Mouse (Mus musculus): ENCODE results near the gene Eef1g. TPM values are rescaled to one million over a fixed set of nuclear protein-coding genes. Genes with fewer than 3 reads are reported as not detected.
A peak's percentile ranks its signal among the peaks of the same experiment; 100 is the strongest.
"Not testable (repeated sequence)": the region's sequence is repeated elsewhere in the genome, so short reads cannot be mapped to it uniquely, and the experiment has no call there.

The Eef1g gene
- polyA plus RNA-seq, 1 experiment from 2014 or later, result 618 TPM

DNA sequence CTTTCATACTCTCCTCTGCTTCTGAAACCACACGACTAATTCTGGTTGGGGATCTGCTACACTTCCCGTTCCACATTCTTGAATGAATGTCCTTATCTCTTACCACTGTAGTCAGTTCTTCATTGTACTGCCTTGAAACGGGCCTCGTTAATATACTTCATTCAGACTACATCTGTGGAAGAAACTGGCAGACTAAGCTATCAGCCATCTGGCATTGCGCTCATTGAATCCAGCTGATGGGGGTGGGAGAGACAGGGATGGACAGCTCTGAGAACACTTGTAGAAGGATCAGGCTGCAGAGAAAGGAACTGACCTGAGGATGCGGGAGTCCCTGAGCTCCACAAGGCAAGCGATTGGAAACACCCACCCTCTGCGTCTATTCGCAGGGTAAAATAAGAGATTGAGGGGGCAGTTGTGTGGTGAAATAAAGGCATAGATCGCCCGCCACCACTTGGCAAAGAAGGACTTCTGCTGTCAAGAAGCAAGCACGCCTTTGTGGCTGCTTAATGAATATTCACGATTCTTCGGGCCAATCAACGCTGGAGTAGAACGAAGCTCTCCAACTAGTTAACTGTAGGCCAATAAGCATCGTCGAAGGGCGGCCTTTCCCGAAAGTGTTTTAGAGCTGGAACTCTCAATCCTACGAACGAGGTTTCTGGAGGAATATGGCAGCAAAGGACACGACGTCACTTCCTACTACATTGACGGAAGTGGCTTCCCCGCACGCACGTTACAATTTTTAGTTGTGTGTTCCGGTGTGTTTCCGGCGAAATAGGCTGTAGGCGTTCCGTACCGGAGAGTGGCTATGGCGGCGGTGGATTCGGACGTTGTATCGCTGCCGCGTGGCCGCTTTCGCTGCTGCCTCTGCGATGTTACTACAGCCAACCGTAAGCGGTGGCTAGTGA lies 13.5 kb upstream of the Eef1g start, which contains the start of gene Tut1:
Tut1 (plus strand) TSS at position 713 of the 905 bp plus-strand sequence.
- Histone ChIP-seq H3K27ac (ENCODE audit: low read depth, low read length) (peak within 1 kb of the TSS; percentile 70), H3K9me3 (ENCODE audit: control insufficient read depth, low read length) (no peaks in the 10 kb centered on the region), H3K9ac (ENCODE audit: low read depth, low read length) (peak within 1 kb of the TSS; percentile 75), H3K27me3 (replicated peaks; ENCODE audit: control insufficient read depth, insufficient read depth, low read length) (no peaks in the 10 kb centered on the region), H3K4me1 (replicated peaks; ENCODE audit: control insufficient read depth, insufficient read depth, low read length) (peaks cover 17% of the 10 kb centered on the region), H3K4me3 (ENCODE audit: low read depth, low read length) (peak within 1 kb of the TSS; percentile 89), H3K36me3 (ENCODE audit: control insufficient read depth, insufficient read depth, low read length) (peaks cover 45% of the 10 kb centered on the region), H3K4me2 (peak within 1 kb of the TSS; percentile 93)
- ATAC-seq (replicated peaks; ENCODE audit: low FRiP score) (peak; percentile 94), DNase-seq (ENCODE audit: low spot score) (peak; percentile 87)
- WGBS, result 3% methylated on average over 46 of the region's 46 CpGs

DNA sequence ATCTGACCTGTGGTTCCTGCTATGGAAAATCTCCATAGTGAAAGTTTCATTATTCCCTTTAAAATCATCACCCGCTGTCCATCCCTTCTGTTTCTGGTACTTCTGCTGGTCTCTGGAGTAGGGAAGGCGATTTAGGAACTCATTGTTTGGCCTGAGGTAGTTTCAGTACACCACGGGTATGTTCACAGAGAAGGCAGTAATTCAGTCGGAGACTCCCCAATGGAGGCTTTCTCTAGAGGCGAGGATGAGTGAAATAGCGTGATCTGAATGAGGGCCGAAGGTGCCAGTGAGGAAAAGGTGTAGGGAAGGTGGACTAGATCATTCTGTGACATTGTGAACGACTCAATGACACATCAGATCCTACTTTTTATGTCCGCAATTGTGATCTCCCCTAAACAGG lies 12.7 kb upstream of the Eef1g start:
- Histone ChIP-seq H3K4me2 (peak overlapping the region; percentile 87), H3K4me1 (replicated peaks; ENCODE audit: control insufficient read depth, insufficient read depth, low read length) (peaks cover 17% of the 10 kb centered on the region), H3K27ac (ENCODE audit: low read depth, low read length) (peak overlapping the region; percentile 47), H3K27me3 (replicated peaks; ENCODE audit: control insufficient read depth, insufficient read depth, low read length) (no peaks in the 10 kb centered on the region), H3K36me3 (ENCODE audit: control insufficient read depth, insufficient read depth, low read length) (peaks cover 43% of the 10 kb centered on the region), H3K9me3 (ENCODE audit: control insufficient read depth, low read length) (no peaks in the 10 kb centered on the region), H3K4me3 (ENCODE audit: low read depth, low read length) (peak overlapping the region; percentile 89), H3K9ac (ENCODE audit: low read depth, low read length) (peak overlapping the region; percentile 75)
- no peak for DNase-seq (ENCODE audit: low spot score)
- ATAC-seq (replicated peaks; ENCODE audit: low FRiP score), result no peak
- WGBS, result 6% methylated on average over 9 of the region's 9 CpGs

DNA sequence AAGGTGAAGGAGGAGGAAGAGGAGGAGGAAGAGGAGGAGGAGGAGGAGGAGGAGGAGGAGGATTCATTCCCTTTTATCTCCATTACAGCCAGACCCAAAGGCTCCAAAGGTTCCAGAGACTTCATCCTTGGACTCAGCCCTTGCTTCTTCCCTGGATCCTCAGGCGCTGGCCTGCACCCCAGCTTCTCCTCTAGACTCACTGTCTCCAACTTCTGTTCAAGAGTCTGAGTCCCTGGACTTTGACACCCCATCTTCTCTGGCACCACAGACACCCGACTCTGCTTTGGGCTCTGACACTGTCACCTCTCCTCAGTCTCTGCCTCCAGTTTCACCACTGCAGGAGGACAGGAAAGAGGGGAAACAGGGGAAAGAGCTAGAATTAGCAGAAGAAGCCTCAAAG lies 4.6 kb upstream of the Eef1g start:
- no peak for DNase-seq (ENCODE audit: low spot score)
- no peaks in the 10 kb centered on the region for H3K9me3 ChIP-seq (ENCODE audit: control insufficient read depth, low read length)
- H3K4me1 ChIP-seq (replicated peaks; ENCODE audit: control insufficient read depth, insufficient read depth, low read length), result 0 out of 2 replicates have a peak, but pooled peaks cover 3% of the 10 kb centered on the region
- peaks cover 56% of the 10 kb centered on the region for H3K36me3 ChIP-seq (ENCODE audit: control insufficient read depth, insufficient read depth, low read length)
- H3K9ac ChIP-seq (ENCODE audit: low read depth, low read length), result no peak overlapping the region
- no peak overlapping the region for H3K4me2 ChIP-seq
- no peak overlapping the region for H3K27ac ChIP-seq (ENCODE audit: low read depth, low read length)
- 89% methylated on average over 2 of the region's 2 CpGs for WGBS
- H3K27me3 ChIP-seq (replicated peaks; ENCODE audit: control insufficient read depth, insufficient read depth, low read length), result no peaks in the 10 kb centered on the region
- no peak for ATAC-seq (replicated peaks; ENCODE audit: low FRiP score)
- no peak overlapping the region for H3K4me3 ChIP-seq (ENCODE audit: low read depth, low read length)

DNA sequence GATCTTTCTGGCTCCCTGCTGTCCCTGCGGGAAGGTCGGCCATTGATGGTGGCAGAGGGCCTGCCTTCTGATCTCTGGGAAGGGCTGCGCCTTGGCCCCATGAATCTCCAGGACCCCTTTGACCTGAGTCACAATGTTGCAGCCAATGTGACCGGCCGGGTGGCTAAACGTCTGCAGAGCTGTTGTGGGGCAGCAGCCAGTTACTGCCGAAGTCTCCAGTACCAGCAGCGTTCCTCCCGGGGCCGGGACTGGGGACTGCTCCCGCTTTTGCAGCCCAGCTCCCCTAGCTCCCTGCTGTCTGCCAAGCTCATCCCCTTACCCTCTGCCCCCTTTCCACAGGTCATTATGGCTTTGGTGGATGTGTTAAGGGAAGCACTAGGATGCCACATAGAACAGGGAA lies 1.8 kb upstream of the Eef1g start:
- H3K36me3 ChIP-seq (ENCODE audit: control insufficient read depth, insufficient read depth, low read length), result peaks cover 52% of the 10 kb centered on the region
- no peak overlapping the region for H3K4me3 ChIP-seq (ENCODE audit: low read depth, low read length)
- ATAC-seq (replicated peaks; ENCODE audit: low FRiP score) (no peak), DNase-seq (ENCODE audit: low spot score) (no peak)
- no peaks in the 10 kb centered on the region for H3K9me3 ChIP-seq (ENCODE audit: control insufficient read depth, low read length)
- WGBS, result 91% methylated on average over 11 of the region's 11 CpGs
- no peak overlapping the region for H3K27ac ChIP-seq (ENCODE audit: low read depth, low read length)
- no peak overlapping the region for H3K4me2 ChIP-seq
- no peaks in the 10 kb centered on the region for H3K27me3 ChIP-seq (replicated peaks; ENCODE audit: control insufficient read depth, insufficient read depth, low read length)
- no peak overlapping the region for H3K9ac ChIP-seq (ENCODE audit: low read depth, low read length)
- H3K4me1 ChIP-seq (replicated peaks; ENCODE audit: control insufficient read depth, insufficient read depth, low read length), result peaks cover 3% of the 10 kb centered on the region

DNA sequence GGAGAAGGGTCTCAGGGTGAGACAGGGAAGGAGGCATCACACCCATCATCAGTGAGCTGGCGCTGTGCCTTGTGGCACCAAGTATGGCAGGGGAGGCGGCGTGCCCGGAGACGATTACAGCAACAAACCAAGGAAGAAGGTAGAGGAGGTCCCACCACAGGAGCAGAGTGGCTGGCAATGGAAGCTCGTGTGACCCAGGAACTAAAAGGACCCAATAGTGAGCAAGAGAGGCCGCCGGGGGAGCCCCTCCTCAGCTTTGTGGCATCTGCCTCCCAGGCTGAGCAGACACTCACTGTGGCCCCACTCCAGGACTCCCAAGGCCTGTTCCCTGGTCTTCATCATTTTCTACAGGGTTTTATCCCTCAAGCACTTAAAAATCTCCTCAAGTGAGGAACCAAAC lies 1.1 kb upstream of the Eef1g start:
- Histone ChIP-seq H3K4me3 (ENCODE audit: low read depth, low read length) (peak overlapping the region; percentile 82), H3K4me2 (peak overlapping the region; percentile 68), H3K9me3 (ENCODE audit: control insufficient read depth, low read length) (no peaks in the 10 kb centered on the region), H3K4me1 (replicated peaks; ENCODE audit: control insufficient read depth, insufficient read depth, low read length) (peaks cover 3% of the 10 kb centered on the region), H3K27me3 (replicated peaks; ENCODE audit: control insufficient read depth, insufficient read depth, low read length) (no peaks in the 10 kb centered on the region), H3K9ac (ENCODE audit: low read depth, low read length) (peak overlapping the region; percentile 67; the same call in 1 of the 2 replicates), H3K27ac (ENCODE audit: low read depth, low read length) (peak overlapping the region; percentile 85; the same call in 1 of the 2 replicates), H3K36me3 (ENCODE audit: control insufficient read depth, insufficient read depth, low read length) (peaks cover 56% of the 10 kb centered on the region)
- ATAC-seq (replicated peaks; ENCODE audit: low FRiP score), result no peak
- 76% methylated on average over 8 of the region's 8 CpGs for WGBS
- DNase-seq (ENCODE audit: low spot score), result no peak

DNA sequence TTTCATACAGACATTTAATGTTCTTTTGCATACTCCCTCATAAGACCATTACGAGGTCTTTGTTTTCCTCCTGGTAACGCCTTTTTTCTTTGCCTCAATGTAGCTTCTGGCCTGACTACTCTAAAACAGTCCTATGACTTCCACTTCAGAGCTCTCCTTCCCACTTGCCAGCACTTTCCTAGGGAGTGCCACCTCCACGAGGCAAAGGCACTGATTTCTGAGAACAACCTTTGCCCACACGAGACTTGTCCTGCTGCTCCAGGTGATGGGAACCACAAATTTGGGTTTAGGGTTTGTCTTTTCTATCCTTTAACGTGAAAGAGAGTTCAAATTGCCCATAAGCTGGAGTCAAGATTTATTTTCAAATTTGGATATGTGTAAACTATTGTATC lies 647 bp upstream of the Eef1g start:
- H3K27ac ChIP-seq (ENCODE audit: low read depth, low read length), result peak overlapping the region; percentile 85
- H3K4me3 ChIP-seq (ENCODE audit: low read depth, low read length), result peak overlapping the region; percentile 82
- WGBS, result 39% methylated on average over 5 of the region's 5 CpGs
- DNase-seq (ENCODE audit: low spot score) (no peak), ATAC-seq (replicated peaks; ENCODE audit: low FRiP score) (no peak)
- H3K9me3 ChIP-seq (ENCODE audit: control insufficient read depth, low read length), result no peaks in the 10 kb centered on the region
- peaks cover 61% of the 10 kb centered on the region for H3K36me3 ChIP-seq (ENCODE audit: control insufficient read depth, insufficient read depth, low read length)
- H3K27me3 ChIP-seq (replicated peaks; ENCODE audit: control insufficient read depth, insufficient read depth, low read length), result no peaks in the 10 kb centered on the region
- peak overlapping the region; percentile 68 for H3K4me2 ChIP-seq
- H3K9ac ChIP-seq (ENCODE audit: low read depth, low read length), result peak overlapping the region; percentile 67
- peaks cover 3% of the 10 kb centered on the region for H3K4me1 ChIP-seq (replicated peaks; ENCODE audit: control insufficient read depth, insufficient read depth, low read length)

DNA sequence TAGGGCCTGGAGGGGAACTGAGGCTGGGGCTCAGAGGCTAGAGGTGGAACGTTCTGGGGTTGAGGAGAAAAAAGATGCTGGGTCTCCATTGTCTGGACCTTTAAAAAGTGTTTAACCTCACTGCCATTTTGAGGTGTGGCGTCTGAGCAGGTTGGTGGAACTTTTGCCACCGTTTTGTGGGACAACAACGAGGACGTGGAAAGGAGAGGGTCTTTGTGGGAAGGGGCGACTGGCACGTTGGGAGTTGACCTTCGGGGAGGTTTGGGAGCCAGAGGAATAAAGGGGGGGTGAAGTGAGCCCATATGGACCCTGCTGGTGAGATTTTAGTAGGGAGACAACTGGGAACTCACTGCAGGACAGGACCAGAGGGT lies 517 bp downstream of the Eef1g start:
- Histone ChIP-seq H3K27ac (ENCODE audit: low read depth, low read length) (peak overlapping the region; percentile 58), H3K36me3 (ENCODE audit: control insufficient read depth, insufficient read depth, low read length) (peaks cover 64% of the 10 kb centered on the region), H3K4me1 (replicated peaks; ENCODE audit: control insufficient read depth, insufficient read depth, low read length) (peaks cover 3% of the 10 kb centered on the region), H3K27me3 (replicated peaks; ENCODE audit: control insufficient read depth, insufficient read depth, low read length) (no peaks in the 10 kb centered on the region), H3K4me2 (peak overlapping the region; percentile 86), H3K9me3 (ENCODE audit: control insufficient read depth, low read length) (no peaks in the 10 kb centered on the region), H3K9ac (ENCODE audit: low read depth, low read length) (peak overlapping the region; percentile 97), H3K4me3 (ENCODE audit: low read depth, low read length) (peak overlapping the region; percentile 82)
- DNase-seq (ENCODE audit: low spot score), result no peak
- ATAC-seq (replicated peaks; ENCODE audit: low FRiP score), result no peak
- under 1% methylated on average over 8 of the region's 8 CpGs for WGBS

DNA sequence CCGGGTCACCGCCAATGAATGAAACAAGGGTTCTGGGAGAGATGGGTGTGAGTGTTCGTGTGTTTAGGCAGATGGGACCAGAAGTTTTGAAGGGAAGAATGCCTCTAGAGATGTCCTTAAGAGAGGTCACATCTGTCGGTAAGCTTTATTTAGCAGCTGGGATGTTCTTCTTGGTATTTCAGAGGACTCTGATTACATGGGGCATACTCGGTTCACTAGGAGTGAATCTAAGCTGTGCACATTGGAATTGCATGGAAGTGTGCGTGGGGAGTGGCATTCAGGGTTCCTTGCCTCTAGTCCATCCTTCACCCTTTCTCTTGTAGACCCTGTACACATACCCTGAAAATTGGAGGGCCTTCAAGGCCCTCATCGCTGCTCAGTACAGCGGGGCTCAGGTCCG lies 1.1 kb downstream of the Eef1g start:
- H3K9me3 ChIP-seq (ENCODE audit: control insufficient read depth, low read length), result no peaks in the 10 kb centered on the region
- peaks cover 62% of the 10 kb centered on the region for H3K36me3 ChIP-seq (ENCODE audit: control insufficient read depth, insufficient read depth, low read length)
- 2% methylated on average over 9 of the region's 9 CpGs for whole genome bisulfite sequencing
- no peak for ATAC-seq (replicated peaks; ENCODE audit: low FRiP score)
- DNase-seq (ENCODE audit: low spot score), result no peak
- no peaks in the 10 kb centered on the region for H3K27me3 ChIP-seq (replicated peaks; ENCODE audit: control insufficient read depth, insufficient read depth, low read length)
- peaks cover 3% of the 10 kb centered on the region for H3K4me1 ChIP-seq (replicated peaks; ENCODE audit: control insufficient read depth, insufficient read depth, low read length)
- H3K27ac ChIP-seq (ENCODE audit: low read depth, low read length), result peak overlapping the region; percentile 58
- H3K4me3 ChIP-seq (ENCODE audit: low read depth, low read length), result peak overlapping the region; percentile 82
- H3K9ac ChIP-seq (ENCODE audit: low read depth, low read length), result peak overlapping the region; percentile 97
- H3K4me2 ChIP-seq, result peak overlapping the region; percentile 86

DNA sequence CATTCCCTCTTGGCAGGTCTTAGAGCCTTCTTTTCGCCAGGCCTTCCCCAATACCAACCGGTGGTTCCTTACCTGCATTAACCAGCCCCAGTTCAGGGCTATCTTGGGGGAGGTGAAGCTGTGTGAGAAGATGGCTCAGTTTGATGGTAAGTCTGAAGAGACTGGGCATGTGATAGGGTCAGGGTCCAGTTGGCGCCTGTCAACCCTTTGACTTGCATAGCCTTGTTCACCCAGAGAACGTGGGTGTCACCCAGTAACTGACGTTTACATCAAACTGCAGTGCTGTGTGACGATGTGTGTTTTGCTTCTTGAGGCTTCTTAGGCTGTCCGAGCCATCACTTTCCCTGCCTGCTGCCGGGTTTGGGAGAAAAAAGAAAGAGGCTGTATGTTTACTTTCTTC lies 5.7 kb downstream of the Eef1g start:
- H3K36me3 ChIP-seq (ENCODE audit: control insufficient read depth, insufficient read depth, low read length), result peaks cover 70% of the 10 kb centered on the region
- H3K4me3 ChIP-seq (ENCODE audit: low read depth, low read length); ATAC-seq (replicated peaks; ENCODE audit: low FRiP score); H3K9me3 ChIP-seq (ENCODE audit: control insufficient read depth, low read length); H3K27ac ChIP-seq (ENCODE audit: low read depth, low read length); H3K4me2 ChIP-seq; H3K4me1 ChIP-seq (replicated peaks; ENCODE audit: control insufficient read depth, insufficient read depth, low read length); DNase-seq (ENCODE audit: low spot score); H3K27me3 ChIP-seq (replicated peaks; ENCODE audit: control insufficient read depth, insufficient read depth, low read length); H3K9ac ChIP-seq (ENCODE audit: low read depth, low read length): not testable (repeated sequence)
- 84% methylated on average over 8 of the region's 8 CpGs for whole genome bisulfite sequencing
